Mouse (Mus musculus) stomach, postnatal 0 days (tissue): Measurements from ENCODE around the gene Gm4869. TPM values are rescaled to one million over a fixed set of nuclear protein-coding genes. Genes with fewer than 3 reads are reported as not detected.

Experiments
- ATAC-seq: fragments of 200-750 bp; cut with Nextera tagmentation; 2 replicates; pipeline ENCODE4 v1.8.0; 2017; ENCODE audit not compliant: low FRiP score, low TSS enrichment
- DNase-seq: peaks from one replicate; pipeline ENCODE4 v3.0.0-alpha.2; 2016; ENCODE audit warnings: low spot score
- H3K27ac ChIP-seq: fragments of 300-500 bp; sonication (generic); replicated peaks from 2 replicates; pipeline ENCODE4 v1.5.1; 2014; ENCODE audit warnings: mild to moderate bottlenecking, control low read depth
- H3K27me3 ChIP-seq: fragments of 300-500 bp; sonication (generic); 2 replicates; pipeline ENCODE4 v1.6.1; 2014; ENCODE audit warnings: low read length; ENCODE audit not compliant: control insufficient read depth, insufficient read depth
- H3K36me3 ChIP-seq: fragments of 300-500 bp; sonication (generic); 2 replicates; pipeline ENCODE4 v1.6.1; 2014; ENCODE audit warnings: low read length, mixed read lengths; ENCODE audit not compliant: control insufficient read depth, insufficient read depth
- H3K4me1 ChIP-seq: fragments of 300-500 bp; sonication (generic); replicated peaks from 2 replicates; pipeline ENCODE4 v1.6.1; 2014; ENCODE audit warnings: antibody characterized with exemption; ENCODE audit not compliant: control insufficient read depth, insufficient read depth
- H3K4me2 ChIP-seq: fragments of 300-500 bp; sonication (generic); replicated peaks from 2 replicates; pipeline ENCODE4 v1.6.1; 2014; ENCODE audit warnings: low read depth, mild to moderate bottlenecking, control low read depth, moderate library complexity
- H3K4me3 ChIP-seq: fragments of 300-500 bp; sonication (generic); 2 replicates; pipeline ENCODE4 v1.5.1; 2014; ENCODE audit warnings: low read depth, low read length, control low read depth
- H3K9ac ChIP-seq: fragments of 300-500 bp; sonication (generic); 2 replicates; pipeline ENCODE4 v1.6.1; 2014; ENCODE audit warnings: mild to moderate bottlenecking, low read length, control low read depth, mixed read lengths
- H3K9me3 ChIP-seq: fragments of 300-500 bp; sonication (generic); 2 replicates; pipeline ENCODE4 v1.6.1; 2016; ENCODE audit warnings: low read length; ENCODE audit not compliant: control insufficient read depth
- CTCF ChIP-seq: IDR thresholded peaks from 2 replicates; pipeline ENCODE4 v1.5.1; 2016; ENCODE audit warnings: antibody characterized with exemption, low read depth, mild to moderate bottlenecking, moderate library complexity
- EP300 ChIP-seq: optimal IDR thresholded peaks from 2 replicates; pipeline ENCODE3; 2016; ENCODE audit warnings: antibody characterized with exemption
- WGBS: fragments of 180-500 bp; shearing (Covaris S2); extraction: QIAGEN DNeasy Blood & Tissue Kit; methylation state at CpG from one replicate; pipeline ENCODE4 v1.1.7; 2014; 5-methylcytosine and 5-hydroxymethylcytosine counted together
- polyA plus RNA-seq: library from polyadenylated mRNA; unstranded; fragments of >200 nt; fragmentation: Nextera tagmentation; extraction: Ambion mirVana; gene quantifications from 2 replicates; pipeline ENCODE4 v1.2.1, GENCODE M21; 2015

Gm4869 gene
- polyA plus RNA-seq, 1 experiment from 2014 or later = not detected

GRCm38 (mm10) chr5:140481458-140481857 lies 36.0 kb downstream of the Gm4869 start:
- H3K9me3 ChIP-seq = no peaks in the 10 kb centered on the region

DNA sequence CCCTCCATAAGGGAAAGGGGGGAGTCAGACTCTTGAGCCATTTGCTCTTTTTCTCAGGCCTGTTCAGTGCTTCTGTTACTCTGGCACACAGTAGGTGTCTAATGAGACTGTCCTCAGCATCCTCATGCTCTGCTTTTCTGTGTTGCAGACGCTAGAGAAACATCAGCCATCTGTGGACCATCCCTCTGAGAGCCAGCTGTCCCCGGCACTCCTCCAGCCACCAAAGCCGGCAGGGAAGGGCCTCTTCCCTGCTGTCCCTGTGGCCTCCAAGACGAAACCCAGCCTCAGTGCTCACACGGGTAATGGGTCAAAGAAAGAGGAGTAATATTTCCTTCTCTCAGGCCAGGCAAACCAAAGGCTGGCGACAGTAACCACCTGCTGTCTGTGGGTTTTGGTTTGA lies 45.7 kb downstream of the Gm4869 start:
- Histone ChIP-seq H3K9me3 (no peaks in the 10 kb centered on the region), H3K27me3 (no peaks in the 10 kb centered on the region), H3K9ac (no peak overlapping the region), H3K4me3 (no peak overlapping the region), H3K36me3 (no peaks in the 10 kb centered on the region), H3K27ac (no peak overlapping the region), H3K4me1 (no peaks in the 10 kb centered on the region), H3K4me2 (no peak overlapping the region)
- TF ChIP-seq EP300 = no peak
- TF ChIP-seq CTCF = no peak
- DNase-seq = no peak
- no peak for ATAC-seq
- 58% methylated on average over 6 of the region's 6 CpGs for WGBS

More at GRCm38 (mm10) chr5:140481458-140481857, 36.0 kb downstream of the Gm4869 start:
- Histone ChIP-seq H3K27ac (no peak overlapping the region), H3K4me1 (no peaks in the 10 kb centered on the region), H3K4me2 (no peak overlapping the region), H3K27me3 (no peaks in the 10 kb centered on the region), H3K36me3 (no peaks in the 10 kb centered on the region), H3K4me3 (no peak overlapping the region), H3K9ac (no peak overlapping the region)
- TF ChIP-seq CTCF = no peak
- no peak for TF ChIP-seq EP300
- DNase-seq = no peak
- ATAC-seq = no peak
- WGBS = 51% methylated on average over 4 of the region's 4 CpGs

- Histone ChIP-seq H3K4me3 (no peak overlapping the region), H3K9me3 (no peaks in the 10 kb centered on the region), H3K27me3 (no peaks in the 10 kb centered on the region), H3K36me3 (no peaks in the 10 kb centered on the region), H3K4me1 (no peaks in the 10 kb centered on the region), H3K9ac (no peak overlapping the region), H3K27ac (no peak overlapping the region), H3K4me2 (no peak overlapping the region)
- 0 out of 2 replicates have a peak, but pooled peaks have one; percentile 24 for ATAC-seq
- WGBS = 14% methylated on average over 11 of the region's 11 CpGs
- DNase-seq = no peak
- TF ChIP-seq EP300 (no peak), CTCF (no peak)
Measured at GRCm38 (mm10) chr5:140492684-140493233, 47.3 kb downstream of the Gm4869 start.

GRCm38 (mm10) chr5:140498176-140498575 lies 52.7 kb downstream of the Gm4869 start:
- H3K9ac ChIP-seq = no peak overlapping the region
- no peaks in the 10 kb centered on the region for H3K9me3 ChIP-seq
- no peak overlapping the region for H3K27ac ChIP-seq
- DNase-seq = no peak
- no peaks in the 10 kb centered on the region for H3K27me3 ChIP-seq
- no peak for TF ChIP-seq CTCF
- no peak for TF ChIP-seq EP300
- ATAC-seq = no peak
- H3K36me3 ChIP-seq = no peaks in the 10 kb centered on the region
- H3K4me2 ChIP-seq = no peak overlapping the region
- H3K4me3 ChIP-seq = no peak overlapping the region
- H3K4me1 ChIP-seq = 0 out of 2 replicates have a peak, but pooled peaks cover 1% of the 10 kb centered on the region
- WGBS = 75% methylated on average over 6 of the region's 6 CpGs

DNA sequence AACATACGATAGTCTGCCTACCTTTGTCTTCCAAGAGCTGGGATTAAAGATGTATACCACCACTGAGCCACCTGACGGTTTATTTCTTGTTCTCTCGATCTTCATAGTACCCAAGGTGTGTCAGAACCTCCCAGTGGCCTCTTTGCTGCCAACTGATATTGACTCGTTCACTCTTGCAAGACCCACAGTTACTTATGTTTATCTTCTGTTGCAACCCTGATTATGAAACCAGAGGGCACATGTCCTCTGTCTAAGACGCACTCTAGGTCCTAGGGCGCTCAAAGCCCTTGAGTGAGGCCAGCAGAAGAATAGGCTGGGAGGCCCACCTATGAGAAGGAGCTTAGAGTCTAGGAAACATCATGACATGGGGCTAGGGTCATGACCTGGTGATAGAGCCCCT lies 55.3 kb downstream of the Gm4869 start:
- Histone ChIP-seq H3K4me1 (0 out of 2 replicates have a peak, but pooled peaks cover 5% of the 10 kb centered on the region), H3K27me3 (no peaks in the 10 kb centered on the region), H3K4me3 (no peak overlapping the region), H3K36me3 (no peaks in the 10 kb centered on the region), H3K9ac (no peak overlapping the region), H3K9me3 (no peaks in the 10 kb centered on the region), H3K27ac (no peak overlapping the region), H3K4me2 (no peak overlapping the region)
- no peak for TF ChIP-seq CTCF
- TF ChIP-seq EP300 = no peak
- 55% methylated on average over 6 of the region's 6 CpGs for WGBS
- DNase-seq = no peak
- ATAC-seq = no peak
